Mouse (Mus musculus): ENCODE measurements around the gene Unc93a.
A peak's percentile ranks its signal among the peaks of the same experiment; 100 is the strongest.
"Not testable (repeated sequence)": the region's sequence is repeated elsewhere in the genome, so short reads cannot be mapped to it uniquely, and the experiment has no call there.

Gene Unc93a

GRCm38 (mm10) chr17:13131710-13132109 is at the start of gene Unc93a:
TSS of gene Unc93a (minus strand) at chr17:13131810.
- not testable (repeated sequence) for DNase-seq (ENCODE audit: low spot score in 2 of 2)

DNA sequence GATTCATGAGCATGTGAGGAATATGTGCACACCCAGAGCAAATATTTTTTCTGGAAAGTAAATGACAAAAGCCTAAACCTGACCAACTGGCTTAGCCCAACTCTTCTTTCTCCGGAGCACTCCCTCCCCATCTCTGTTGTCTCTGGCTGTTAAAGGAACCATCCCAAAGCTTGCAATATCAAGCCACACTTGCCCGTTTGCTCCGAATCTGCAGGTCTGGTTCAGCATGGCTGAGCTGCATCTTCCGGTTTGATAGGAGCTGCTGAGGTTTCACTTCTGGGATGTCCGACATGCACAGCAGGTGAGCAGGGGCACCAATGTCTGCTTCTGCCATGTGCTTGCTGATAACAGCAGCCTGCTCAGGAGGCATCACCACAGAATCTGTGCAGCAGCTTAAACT is 48.9 kb upstream of the Unc93a start:
- DNase-seq (ENCODE audit: low spot score in 2 of 2) = not testable (repeated sequence)

DNA sequence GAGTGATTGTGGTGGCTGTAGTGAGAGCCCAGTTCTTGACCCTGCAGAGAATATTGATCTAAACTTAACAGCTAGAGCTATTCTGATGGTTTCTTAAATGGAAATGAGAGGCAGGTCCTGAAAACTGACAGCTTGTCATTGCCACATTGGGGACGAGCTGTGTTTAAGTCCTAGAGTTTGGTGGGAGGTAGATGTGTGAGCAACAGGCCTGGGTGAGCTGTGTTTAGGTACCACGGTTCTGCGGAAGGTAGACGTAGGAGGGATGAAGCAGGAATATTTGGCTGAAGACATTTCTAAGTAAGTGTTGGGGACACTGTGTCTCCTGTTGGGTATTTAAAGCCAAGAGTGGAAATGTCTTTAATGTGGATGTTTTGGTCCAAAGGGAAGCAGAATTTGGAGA is 47.4 kb upstream of the Unc93a start:
- not testable (repeated sequence) for DNase-seq (ENCODE audit: low spot score in 2 of 2)

- not testable (repeated sequence) for DNase-seq (ENCODE audit: low spot score in 2 of 2)
Measured at GRCm38 (mm10) chr17:13177796-13178195, 46.2 kb upstream of the Unc93a start.

GRCm38 (mm10) chr17:13175609-13176008 is 44.0 kb upstream of the Unc93a start:
- DNase-seq (ENCODE audit: low spot score in 2 of 2) = not testable (repeated sequence)

DNA sequence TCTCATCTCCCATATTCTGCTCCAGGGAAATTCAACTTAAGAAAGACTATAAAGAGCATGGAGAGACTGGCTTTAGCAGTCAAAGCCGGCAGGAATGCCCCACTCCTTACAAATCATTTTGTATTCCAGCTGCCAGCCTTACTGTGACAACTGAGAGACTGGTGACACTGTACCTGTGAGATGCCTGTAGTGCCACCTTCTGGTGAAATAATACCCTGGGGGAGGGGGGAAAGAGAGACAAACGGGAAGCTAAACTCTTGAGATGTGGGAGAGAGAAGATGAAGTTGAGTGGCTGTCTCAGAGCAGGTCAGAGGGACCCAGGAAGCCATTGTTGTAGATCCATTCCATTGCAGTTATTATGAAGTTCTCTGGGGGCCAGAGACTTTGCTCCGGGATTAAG is 42.4 kb upstream of the Unc93a start:
- DNase-seq (ENCODE audit: low spot score in 2 of 2) = not testable (repeated sequence)

DNA sequence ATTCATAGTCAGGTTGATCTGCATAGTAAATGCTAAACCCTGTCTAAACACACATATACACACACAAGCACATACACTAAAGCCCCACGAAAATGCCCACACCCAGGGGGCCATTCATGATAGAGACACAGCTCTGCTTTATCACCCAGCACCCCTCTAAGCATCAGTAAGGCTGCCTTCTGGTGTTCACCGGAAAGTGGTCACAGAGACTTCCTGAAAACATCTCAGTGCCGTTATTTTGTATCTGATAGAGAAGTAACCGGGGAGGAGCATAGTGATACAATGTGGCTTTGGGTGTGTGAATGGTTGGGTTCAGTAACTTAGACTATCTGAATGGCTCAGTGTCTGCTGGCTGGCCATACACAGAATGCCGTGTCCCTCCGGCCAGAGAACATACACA is 42.0 kb upstream of the Unc93a start:
- DNase-seq (ENCODE audit: low spot score in 2 of 2) = not testable (repeated sequence)

DNA sequence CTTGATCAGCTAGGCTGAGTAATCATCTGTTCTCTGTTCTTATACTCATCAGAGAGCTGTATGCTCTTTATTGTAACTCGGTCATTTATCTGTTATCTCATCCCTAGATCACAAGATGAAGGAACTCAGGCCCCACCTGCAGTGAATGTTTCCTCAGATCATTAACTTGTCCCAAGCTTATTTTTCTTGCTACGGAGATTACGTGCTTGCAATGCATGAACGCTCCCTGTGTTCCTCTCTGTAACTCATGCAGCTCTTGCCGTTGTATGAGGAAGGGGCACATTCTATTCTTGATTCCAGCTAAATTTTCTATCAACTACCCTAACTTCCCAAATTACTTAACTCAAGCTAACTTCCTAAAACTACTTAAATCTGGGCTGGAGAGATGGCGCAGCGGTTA is 14.5 kb upstream of the Unc93a start:
- DNase-seq (ENCODE audit: low spot score in 2 of 2) = not testable (repeated sequence)

DNA sequence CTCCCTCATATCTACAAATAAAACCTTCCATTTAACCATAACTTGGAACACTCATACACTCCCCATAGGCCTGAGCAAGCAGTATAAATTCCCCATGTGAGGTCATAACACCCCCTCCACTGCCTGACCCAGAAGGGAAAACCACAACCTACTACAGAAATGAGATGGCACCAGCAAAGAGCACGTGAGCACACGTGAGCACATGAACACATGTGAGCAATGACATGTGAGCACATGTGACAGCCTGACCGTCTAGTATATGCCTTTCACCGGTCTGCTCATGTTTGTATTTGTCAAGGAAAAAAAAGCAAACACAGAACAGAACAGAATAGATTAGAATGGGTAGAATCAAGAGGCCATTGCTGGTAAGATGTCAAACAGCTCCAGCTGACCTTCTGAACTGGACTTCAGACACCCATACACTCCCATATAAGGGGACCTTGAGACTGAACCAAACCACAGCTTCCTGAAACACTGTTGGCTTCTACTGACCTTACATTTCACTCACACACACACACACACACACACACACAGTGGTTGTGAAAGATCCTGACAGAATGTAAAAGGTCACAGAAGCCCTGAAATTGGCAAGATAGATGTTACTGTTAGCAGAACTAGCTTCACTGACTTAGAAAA is 13.1 kb upstream of the Unc93a start:
- DNase-seq (ENCODE audit: low spot score in 2 of 2) = not testable (repeated sequence)

- not testable (repeated sequence) for DNase-seq (ENCODE audit: low spot score in 2 of 2)
Measured at GRCm38 (mm10) chr17:13142665-13143064, 11.1 kb upstream of the Unc93a start.

GRCm38 (mm10) chr17:13135356-13135755 is 3.7 kb upstream of the Unc93a start:
- peak in 1 of 2 experiments; percentile 74 for DNase-seq (ENCODE audit: low spot score in 2 of 2)

- DNase-seq (ENCODE audit: low spot score in 2 of 2) = peak in 1 of 2 experiments; percentile 26
Measured at GRCm38 (mm10) chr17:13132352-13132751, 742 bp upstream of the Unc93a start.

- not testable (repeated sequence) for DNase-seq (ENCODE audit: low spot score in 2 of 2)
Measured at GRCm38 (mm10) chr17:13129737-13130465, 1.7 kb downstream of the Unc93a start.

DNA sequence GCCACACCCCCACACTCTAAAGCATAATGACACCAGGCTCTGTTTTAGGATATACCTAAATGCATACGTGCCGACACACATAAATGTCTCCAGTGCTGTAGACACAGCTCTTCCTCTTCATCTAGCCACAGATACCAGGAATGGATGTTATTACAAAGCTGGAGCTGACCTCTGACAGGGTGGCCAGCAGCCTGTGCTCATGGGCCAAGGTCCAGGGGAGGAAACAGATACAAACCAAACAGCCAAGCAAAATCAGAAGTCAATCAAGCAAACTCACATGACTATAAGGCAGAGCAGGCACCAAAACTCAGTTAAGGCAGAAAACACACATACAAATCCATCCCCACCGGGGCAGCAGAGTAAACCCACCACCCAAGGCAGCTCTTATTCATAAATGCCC is 2.3 kb downstream of the Unc93a start:
- DNase-seq (ENCODE audit: low spot score in 2 of 2) = not testable (repeated sequence)

GRCm38 (mm10) chr17:13124241-13124640 is 7.4 kb downstream of the Unc93a start:
- not testable (repeated sequence) for DNase-seq (ENCODE audit: low spot score in 2 of 2)

DNA sequence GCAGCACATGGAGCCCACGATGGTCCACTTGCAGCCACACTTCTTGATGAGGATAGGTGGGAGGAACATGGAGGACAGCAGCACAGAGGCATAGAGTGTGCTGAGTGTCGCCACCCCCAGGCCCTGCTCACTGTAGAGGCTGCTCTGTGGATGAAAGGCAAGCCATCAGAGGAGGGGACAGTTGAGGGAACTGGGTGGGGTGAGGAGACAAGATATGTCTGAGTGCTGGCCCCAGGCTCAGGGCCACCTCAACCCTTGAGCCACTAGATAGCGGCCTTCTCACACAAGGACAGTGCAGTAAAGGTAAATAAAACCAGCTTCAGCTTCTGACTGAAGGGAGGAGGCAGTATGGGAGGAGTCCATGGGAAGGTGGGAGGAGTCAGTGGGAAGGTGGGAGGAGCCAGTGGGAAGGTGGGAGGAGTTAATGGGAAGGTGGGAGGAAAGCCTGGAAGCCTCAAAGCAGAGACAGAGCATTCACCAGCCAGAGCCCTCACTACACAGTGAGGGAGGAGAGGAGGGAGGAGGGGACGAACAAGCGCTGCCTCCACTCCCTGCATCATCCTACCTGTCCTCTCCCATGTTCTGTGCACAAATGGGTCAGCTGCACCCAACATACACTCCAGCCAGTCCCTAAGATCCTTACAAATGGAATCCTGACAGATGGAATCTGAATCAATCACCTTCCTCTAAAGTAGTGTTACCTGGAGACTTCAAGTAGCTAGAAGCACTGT is 8.1 kb downstream of the Unc93a start:
- not testable (repeated sequence) for DNase-seq (ENCODE audit: low spot score in 2 of 2)

DNA sequence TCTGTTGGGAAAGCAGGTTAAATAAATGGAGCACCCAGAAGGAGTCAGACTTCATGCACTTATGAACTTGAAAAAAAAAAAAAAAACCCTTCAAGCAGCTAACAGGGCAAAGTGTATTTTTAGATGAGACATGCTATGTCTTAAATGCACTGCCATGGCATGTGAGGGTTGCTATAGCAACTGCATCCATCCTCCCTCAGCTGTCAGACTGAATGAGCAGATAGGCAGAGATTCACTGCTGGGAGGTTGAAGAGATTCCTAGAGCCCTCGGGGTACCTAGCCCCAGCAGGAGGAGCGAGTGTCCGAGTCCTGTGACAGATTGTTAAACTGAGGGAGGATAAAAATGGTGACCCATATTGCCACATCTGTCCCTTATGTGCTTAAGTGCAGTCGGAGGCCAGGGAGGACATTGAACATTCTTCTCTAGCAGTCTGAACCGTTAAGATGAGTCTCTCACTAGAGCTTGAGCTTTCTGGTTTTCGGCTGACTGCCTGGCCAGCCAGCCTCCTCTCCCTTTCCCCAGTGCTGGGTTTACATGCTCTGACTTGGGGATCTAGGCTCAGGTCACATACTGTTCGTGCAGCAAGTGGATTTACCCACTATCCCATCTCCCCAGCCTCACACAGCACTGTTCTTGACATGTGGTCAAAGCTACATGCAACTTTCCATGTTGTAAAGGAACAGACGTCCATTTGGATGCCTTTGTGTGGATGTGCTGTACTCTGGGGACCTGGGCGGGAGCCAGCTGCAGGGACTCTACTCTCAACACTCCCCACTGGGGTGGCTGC is 18.9 kb downstream of the Unc93a start:
- DNase-seq (ENCODE audit: low spot score in 2 of 2) = not testable (repeated sequence)

DNA sequence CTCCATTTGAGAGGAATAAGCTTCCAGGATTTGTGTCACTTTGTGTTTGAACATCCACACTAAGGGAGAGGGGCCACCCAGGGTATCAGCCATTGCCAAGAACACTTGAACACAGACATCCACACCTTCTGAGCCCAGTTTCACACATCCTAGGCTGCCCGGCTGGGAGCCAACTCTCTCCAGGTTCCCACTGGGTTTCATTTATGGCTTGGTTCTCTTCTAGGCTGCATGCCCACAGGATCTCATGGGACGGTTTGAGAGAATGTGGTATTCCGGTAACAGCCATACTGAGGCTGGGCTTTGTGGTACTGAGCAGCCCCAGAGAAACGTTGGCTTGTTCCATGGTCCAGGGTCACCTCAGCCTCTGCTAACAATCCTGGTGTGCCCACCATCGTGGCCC is 25.0 kb downstream of the Unc93a start:
- peak in 1 of 2 experiments; percentile 58 for DNase-seq (ENCODE audit: low spot score in 2 of 2)

- not testable (repeated sequence) for DNase-seq (ENCODE audit: low spot score in 2 of 2)
Measured at GRCm38 (mm10) chr17:13092960-13093359, 38.6 kb downstream of the Unc93a start.

- DNase-seq (ENCODE audit: low spot score in 2 of 2) = not testable (repeated sequence)
Measured at GRCm38 (mm10) chr17:13092100-13092764, 39.4 kb downstream of the Unc93a start.

- not testable (repeated sequence) for DNase-seq (ENCODE audit: low spot score in 2 of 2)
Measured at GRCm38 (mm10) chr17:13091510-13091909, 40.1 kb downstream of the Unc93a start.

Measured in cerebellum, postnatal 4 days (tissue).